Mouse (Mus musculus) retina, adult 2 months (tissue): ENCODE results near the gene Phf19.

ENCODE experiments used
- DNase-seq: peaks from one replicate; pipeline ENCODE4 v3.0.0-alpha.2; 2012; ENCODE audit warnings: low read depth, low spot score

Gene Phf19

GRCm38 (mm10) chr2:34913218-34914068 is at the start of gene Phf19:
TSS of gene Phf19 (minus strand) at chr2:34914026.
- no peak for DNase-seq

GRCm38 (mm10) chr2:34963371-34963956 is 49.6 kb upstream of the Phf19 start:
- no peak for DNase-seq

- no peak for DNase-seq
Observed at GRCm38 (mm10) chr2:34962893-34963292, 49.1 kb upstream of the Phf19 start.

GRCm38 (mm10) chr2:34962211-34962610 is 48.4 kb upstream of the Phf19 start:
- no peak for DNase-seq

GRCm38 (mm10) chr2:34961481-34962036 is 47.7 kb upstream of the Phf19 start, which contains the start of gene Traf1:
TSS of gene Traf1 (minus strand) at chr2:34961772.
- no peak for DNase-seq

- DNase-seq, result no peak
Observed at GRCm38 (mm10) chr2:34960966-34961365, 47.1 kb upstream of the Phf19 start.

- DNase-seq, result no peak
Observed at GRCm38 (mm10) chr2:34960466-34960865, 46.6 kb upstream of the Phf19 start.

GRCm38 (mm10) chr2:34958582-34958981 is 44.8 kb upstream of the Phf19 start:
- no peak for DNase-seq

- no peak for DNase-seq
Observed at GRCm38 (mm10) chr2:34958036-34958435, 44.2 kb upstream of the Phf19 start.

- DNase-seq, result no peak
Observed at GRCm38 (mm10) chr2:34957405-34957804, 43.6 kb upstream of the Phf19 start.

GRCm38 (mm10) chr2:34956941-34957340 is 43.1 kb upstream of the Phf19 start:
- no peak for DNase-seq

GRCm38 (mm10) chr2:34954344-34954743 is 40.5 kb upstream of the Phf19 start:
- no peak for DNase-seq

GRCm38 (mm10) chr2:34953547-34954116 is 39.8 kb upstream of the Phf19 start:
- DNase-seq, result no peak

- no peak for DNase-seq
Observed at GRCm38 (mm10) chr2:34953018-34953417, 39.2 kb upstream of the Phf19 start.

GRCm38 (mm10) chr2:34951469-34951868 is 37.6 kb upstream of the Phf19 start:
- no peak for DNase-seq

GRCm38 (mm10) chr2:34948622-34949021 is 34.8 kb upstream of the Phf19 start:
- DNase-seq, result no peak

GRCm38 (mm10) chr2:34946046-34946445 is 32.2 kb upstream of the Phf19 start:
- no peak for DNase-seq

- DNase-seq, result no peak
Observed at GRCm38 (mm10) chr2:34945580-34945979, 31.8 kb upstream of the Phf19 start.

- no peak for DNase-seq
Observed at GRCm38 (mm10) chr2:34944761-34945160, 30.9 kb upstream of the Phf19 start.

- no peak for DNase-seq
Observed at GRCm38 (mm10) chr2:34943556-34944120, 29.8 kb upstream of the Phf19 start.

- no peak for DNase-seq
Observed at GRCm38 (mm10) chr2:34941061-34941675, 27.3 kb upstream of the Phf19 start.

GRCm38 (mm10) chr2:34940246-34940645 is 26.4 kb upstream of the Phf19 start:
- no peak for DNase-seq
